Mouse (Mus musculus): Measurements from ENCODE around the gene Zfp839. TPM values are rescaled to one million over a fixed set of nuclear protein-coding genes. Genes with fewer than 3 reads are reported as not detected.

Zfp839 gene
- polyA plus RNA-seq (2012) = 7.4 and 7.8 TPM in 2 replicates

DNA sequence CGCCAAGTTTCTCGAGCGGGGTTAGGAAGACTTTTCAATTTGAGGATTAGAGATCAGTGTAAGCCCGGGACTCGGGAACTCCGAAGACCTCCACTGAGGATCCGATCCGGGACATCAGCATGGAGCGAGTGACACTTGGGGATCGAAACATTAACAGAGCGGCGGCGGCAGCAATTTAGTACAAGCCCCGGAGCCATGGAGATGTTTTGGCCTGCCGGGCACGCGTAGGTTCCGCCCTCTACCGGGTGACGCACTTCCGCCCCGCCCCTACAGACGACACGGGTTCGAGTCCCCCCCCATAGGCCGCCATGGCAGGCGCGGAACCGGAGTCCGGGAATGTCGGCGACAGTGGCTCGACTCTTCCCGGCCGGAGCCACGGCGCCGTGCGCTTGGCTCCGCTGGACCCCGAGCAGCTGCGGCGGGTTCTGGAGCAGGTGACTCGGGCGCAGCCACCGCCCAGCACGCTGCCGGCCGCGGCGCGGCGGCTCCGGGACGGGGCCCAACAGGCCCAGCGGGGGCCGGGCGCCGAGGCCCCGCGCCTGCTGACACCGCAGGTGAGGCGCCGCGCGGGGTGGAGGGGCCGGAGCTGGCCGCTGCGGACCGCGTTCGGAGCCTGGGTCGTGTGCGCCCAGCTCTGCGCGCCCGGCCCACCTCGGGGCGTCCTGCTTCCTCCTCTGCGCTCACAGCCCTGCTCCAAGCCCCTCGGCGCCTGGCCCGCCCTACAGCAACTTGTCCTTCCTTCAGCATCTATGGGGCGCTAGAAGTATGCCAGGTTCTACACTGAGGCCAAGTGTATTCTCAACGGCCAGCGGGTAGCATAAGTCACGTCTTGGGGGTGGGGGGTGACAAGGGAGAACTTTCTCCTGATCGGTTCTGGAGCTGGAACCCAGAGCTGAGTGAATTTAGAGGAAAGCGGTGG, at the start of gene Zfp839:
TSS of gene Zfp839 (plus strand) at position 244 of the 919 bp plus-strand sequence.
- no peak for TF ChIP-seq GATA1 (IDR thresholded peaks at IDR 0.05; ENCODE audit: low read length)

GRCm38 (mm10) chr12:110801876-110802464, 48.1 kb upstream of the Zfp839 start:
- no peak for TF ChIP-seq GATA1 (IDR thresholded peaks at IDR 0.05; ENCODE audit: low read length)

GRCm38 (mm10) chr12:110802674-110803297, 47.3 kb upstream of the Zfp839 start:
- no peak for TF ChIP-seq GATA1 (IDR thresholded peaks at IDR 0.05; ENCODE audit: low read length)

- TF ChIP-seq GATA1 (IDR thresholded peaks at IDR 0.05; ENCODE audit: low read length) = no peak
These were observed 45.8 kb upstream of the Zfp839 start for GRCm38 (mm10) chr12:110804261-110804660.

DNA sequence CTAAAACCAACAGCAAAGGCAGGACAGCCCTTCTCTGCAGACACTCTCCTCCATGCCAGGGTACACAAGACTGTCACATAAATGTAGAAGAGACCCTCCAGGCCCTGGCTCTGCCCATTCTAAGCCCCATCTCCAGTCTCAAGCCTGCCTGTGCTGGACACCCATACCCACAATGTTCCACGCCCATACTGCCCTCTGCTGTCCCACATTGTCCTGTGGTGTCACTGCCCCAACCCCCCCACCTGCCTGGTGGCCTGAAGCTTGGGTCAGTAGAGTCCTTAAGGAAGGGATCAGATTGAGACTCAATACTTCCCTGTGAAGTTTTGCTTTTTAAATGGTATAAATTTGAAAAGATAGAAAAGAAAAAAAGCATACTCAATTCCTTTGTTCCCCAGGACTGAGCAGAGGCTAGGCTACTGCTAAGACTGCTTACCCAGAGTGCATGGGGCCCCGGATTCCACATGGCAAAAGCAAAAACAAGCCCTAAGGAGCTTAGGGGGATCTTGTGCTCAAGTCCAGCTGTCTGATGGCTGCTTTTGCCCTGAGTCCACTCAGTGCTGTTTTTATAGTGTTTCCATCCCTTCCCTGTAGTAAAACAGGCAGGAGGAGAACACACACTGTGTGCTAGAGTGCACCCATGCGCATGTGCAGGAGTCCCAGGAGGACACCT, 43.6 kb upstream of the Zfp839 start:
- TF ChIP-seq GATA1 (IDR thresholded peaks at IDR 0.05; ENCODE audit: low read length) = no peak

- no peak for TF ChIP-seq GATA1 (IDR thresholded peaks at IDR 0.05; ENCODE audit: low read length)
These were observed 41.6 kb upstream of the Zfp839 start for GRCm38 (mm10) chr12:110808430-110808829.

DNA sequence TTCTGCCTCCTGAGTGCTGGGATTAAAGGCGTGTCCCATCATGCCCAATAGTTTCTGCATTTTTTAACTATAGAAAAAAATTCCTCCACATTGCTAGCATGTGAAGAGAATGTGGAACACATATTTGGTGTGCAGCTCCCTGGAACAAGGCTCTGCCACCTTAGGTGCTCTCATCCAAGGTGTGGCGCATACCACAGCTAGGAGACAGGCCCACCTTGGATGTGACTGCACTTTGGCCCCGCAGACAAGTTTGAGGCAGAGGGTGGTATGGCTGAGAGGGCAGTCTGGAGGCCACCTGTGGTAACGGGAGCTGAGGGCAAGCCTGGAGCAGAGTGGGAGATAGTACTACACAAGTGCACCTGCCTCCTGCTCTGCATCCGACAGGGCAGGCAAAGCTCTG, 41.2 kb upstream of the Zfp839 start:
- TF ChIP-seq GATA1 (IDR thresholded peaks at IDR 0.05; ENCODE audit: low read length) = no peak

- no peak for TF ChIP-seq GATA1 (IDR thresholded peaks at IDR 0.05; ENCODE audit: low read length)
These were observed 36.9 kb upstream of the Zfp839 start for GRCm38 (mm10) chr12:110813132-110813531.

- no peak for TF ChIP-seq GATA1 (IDR thresholded peaks at IDR 0.05; ENCODE audit: low read length)
These were observed 36.4 kb upstream of the Zfp839 start for GRCm38 (mm10) chr12:110813624-110814023.

- no peak for TF ChIP-seq GATA1 (IDR thresholded peaks at IDR 0.05; ENCODE audit: low read length)
These were observed 35.1 kb upstream of the Zfp839 start for GRCm38 (mm10) chr12:110814924-110815323.

DNA sequence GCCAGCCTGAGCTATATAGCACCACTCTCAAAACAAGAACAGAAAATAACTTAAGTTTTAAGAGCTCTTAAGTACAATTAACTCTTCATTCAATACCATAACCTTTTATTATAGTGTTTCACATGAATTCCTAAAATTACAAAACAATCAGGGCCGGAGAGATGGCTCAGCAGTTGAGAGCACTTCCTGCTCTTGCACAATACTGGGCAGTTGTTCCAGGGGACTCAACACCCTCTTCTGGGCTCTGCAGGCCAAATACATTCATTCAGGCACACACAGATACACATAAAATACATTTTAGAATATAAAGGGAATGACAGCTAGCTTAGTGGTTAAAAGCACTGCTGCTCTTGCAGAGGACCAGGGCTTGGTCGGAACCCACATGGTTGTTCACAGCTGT, 33.2 kb upstream of the Zfp839 start:
- TF ChIP-seq GATA1 (IDR thresholded peaks at IDR 0.05; ENCODE audit: low read length) = no peak

- TF ChIP-seq GATA1 (IDR thresholded peaks at IDR 0.05; ENCODE audit: low read length) = no peak
These were observed 30.7 kb upstream of the Zfp839 start for GRCm38 (mm10) chr12:110819367-110819766.

DNA sequence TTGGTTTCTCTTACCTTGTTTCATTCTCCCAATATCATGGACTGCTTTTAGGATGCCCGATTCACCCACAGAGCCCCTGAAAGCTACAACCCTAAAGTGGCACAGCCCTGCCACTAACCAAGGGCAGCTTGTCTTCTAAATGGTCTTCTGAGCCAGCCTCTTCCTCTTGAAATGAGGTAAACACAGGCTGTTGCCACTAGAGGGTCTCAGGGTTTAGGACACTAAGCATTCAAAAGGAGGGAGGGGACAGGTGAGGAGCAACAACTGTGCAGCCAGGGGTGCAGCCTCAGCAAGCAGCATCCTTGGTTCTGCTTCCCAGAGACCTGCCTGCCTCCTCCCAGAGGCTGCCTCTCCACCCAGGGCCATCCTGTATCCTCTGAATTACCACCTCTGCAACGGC, 28.3 kb upstream of the Zfp839 start:
- TF ChIP-seq GATA1 (IDR thresholded peaks at IDR 0.05; ENCODE audit: low read length) = no peak

DNA sequence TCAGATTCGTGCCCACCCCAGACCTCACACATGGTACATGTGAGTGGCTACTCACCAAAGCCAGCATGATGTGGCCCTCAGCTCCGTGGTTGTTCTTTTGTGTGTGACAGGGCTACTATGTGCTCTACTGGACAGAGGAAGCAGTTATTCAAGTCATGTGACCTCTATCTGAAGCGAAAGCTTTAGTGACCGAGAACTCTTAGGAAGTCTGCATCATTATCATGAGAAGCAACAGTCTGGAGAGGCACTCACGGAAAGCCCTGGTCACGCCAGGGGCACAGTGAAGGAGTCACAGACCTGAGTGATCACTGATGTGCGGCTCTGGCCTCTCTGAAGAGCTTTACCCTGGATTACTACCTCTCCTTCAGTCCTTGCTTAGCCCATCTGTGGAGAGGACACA, 27.7 kb upstream of the Zfp839 start:
- no peak for TF ChIP-seq GATA1 (IDR thresholded peaks at IDR 0.05; ENCODE audit: low read length)

- no peak for TF ChIP-seq GATA1 (IDR thresholded peaks at IDR 0.05; ENCODE audit: low read length)
These were observed 21.1 kb upstream of the Zfp839 start for GRCm38 (mm10) chr12:110828908-110829307.
